Mouse (Mus musculus) neural tube, embryonic 11.5 days (tissue): ENCODE data around the gene Mndal. TPM values are rescaled to one million over a fixed set of nuclear protein-coding genes. Genes with fewer than 3 reads are reported as not detected.
"Not testable (repeated sequence)": the region's sequence is repeated elsewhere in the genome, so short reads cannot be mapped to it uniquely, and the experiment has no call there.

Experiments used
- ATAC-seq: fragments of 200-750 bp; cut with Nextera tagmentation; 2 replicates; pipeline ENCODE4 v1.8.0; 2017; ENCODE audit warnings: moderate number of reproducible peaks, mild to moderate bottlenecking, moderate TSS enrichment, moderate library complexity; ENCODE audit not compliant: insufficient read depth, low FRiP score, low TSS enrichment
- DNase-seq: peaks from one replicate; pipeline ENCODE4 v3.0.0-alpha.2; 2015; ENCODE audit warnings: low spot score
- H3K27ac ChIP-seq: fragments of 300-500 bp; sonication (generic); 2 replicates; pipeline ENCODE4 v1.5.1; 2014; ENCODE audit warnings: low read depth, mild to moderate bottlenecking, low read length
- H3K27me3 ChIP-seq: fragments of 300-500 bp; sonication (generic); 2 replicates; pipeline ENCODE4 v1.6.1; 2014; ENCODE audit warnings: mild to moderate bottlenecking, low read length, mixed read lengths; ENCODE audit not compliant: control insufficient read depth, insufficient read depth
- H3K36me3 ChIP-seq: fragments of 300-500 bp; sonication (generic); 2 replicates; pipeline ENCODE4 v1.6.1; 2014; ENCODE audit warnings: mild to moderate bottlenecking, low read length, moderate library complexity, mixed read lengths; ENCODE audit not compliant: control insufficient read depth, insufficient read depth
- H3K4me1 ChIP-seq: fragments of 300-500 bp; sonication (generic); 2 replicates; pipeline ENCODE4 v1.6.1; 2014; ENCODE audit warnings: low read length, mixed read lengths; ENCODE audit not compliant: control insufficient read depth, insufficient read depth
- H3K4me2 ChIP-seq: fragments of 300-500 bp; sonication (generic); 2 replicates; pipeline ENCODE4 v1.6.1; 2014; ENCODE audit warnings: low read depth, mild to moderate bottlenecking, moderate library complexity
- H3K4me3 ChIP-seq: fragments of 300-500 bp; sonication (generic); 2 replicates; pipeline ENCODE4 v1.5.1; 2014; ENCODE audit warnings: low read depth, low read length
- H3K9ac ChIP-seq: fragments of 300-500 bp; sonication (generic); 2 replicates; pipeline ENCODE4 v1.6.1; 2014; ENCODE audit warnings: mild to moderate bottlenecking, low read length
- H3K9me3 ChIP-seq: fragments of 300-500 bp; sonication (generic); 2 replicates; pipeline ENCODE4 v1.6.1; 2016; ENCODE audit warnings: low read length; ENCODE audit not compliant: control insufficient read depth
- WGBS: fragments of 180-500 bp; shearing (Covaris S2); extraction: QIAGEN DNeasy Blood & Tissue Kit; methylation state at CpG from one replicate; pipeline ENCODE4 v1.1.7; 2014; 5-methylcytosine and 5-hydroxymethylcytosine counted together
- polyA plus RNA-seq: library from polyadenylated mRNA; unstranded; fragments of >200 nt; fragmentation: Nextera tagmentation; extraction: Ambion mirVana; gene quantifications from 2 replicates; pipeline ENCODE4 v1.2.1, GENCODE M21; 2014

Mndal gene
- polyA plus RNA-seq, 1 experiment from 2014 or later = 0.48 TPM

DNA sequence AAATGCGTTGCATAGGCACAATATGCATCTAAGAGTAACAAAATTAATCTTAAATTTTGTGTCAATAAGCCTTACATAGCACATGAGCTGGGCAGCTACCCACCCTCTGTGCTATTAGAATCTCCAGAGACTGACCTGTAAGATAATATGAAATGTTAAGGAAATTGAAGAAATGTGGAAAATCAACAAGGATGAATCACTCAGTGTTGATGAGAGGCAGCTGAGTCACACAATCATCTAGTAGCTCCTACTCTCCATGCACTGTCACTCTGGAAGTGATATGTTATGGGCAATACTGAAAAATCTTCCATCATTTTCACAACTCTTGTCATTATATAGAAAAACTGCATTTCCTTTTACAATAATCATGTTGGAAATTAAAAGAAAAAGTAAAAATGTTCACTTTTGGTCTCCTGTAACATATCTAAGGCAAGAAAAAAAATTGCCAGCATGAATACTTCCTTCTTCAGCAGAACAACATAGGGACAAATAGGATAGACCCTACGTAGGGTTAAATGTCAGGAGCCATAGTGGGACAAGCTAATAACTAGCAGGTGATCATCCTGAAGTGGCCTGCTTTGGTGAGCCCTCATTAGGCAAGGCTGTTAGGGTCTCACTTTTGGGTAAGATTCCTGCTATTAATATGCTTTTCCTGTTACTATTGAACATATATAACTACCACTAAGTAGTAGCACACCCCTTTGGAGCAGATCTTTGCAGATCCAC, 12.9 kb upstream of the Mndal start:
- H3K27ac ChIP-seq = no peak overlapping the region
- H3K4me2 ChIP-seq = no peak overlapping the region
- H3K9ac ChIP-seq = no peak overlapping the region
- no peak overlapping the region for H3K4me3 ChIP-seq
- WGBS = 91% methylated on average over 2 of the region's 2 CpGs
- ATAC-seq (no peak), DNase-seq (no peak)
- no peaks in the 10 kb centered on the region for H3K27me3 ChIP-seq
- H3K4me1 ChIP-seq = no peaks in the 10 kb centered on the region
- H3K9me3 ChIP-seq = no peaks in the 10 kb centered on the region
- no peaks in the 10 kb centered on the region for H3K36me3 ChIP-seq

DNA sequence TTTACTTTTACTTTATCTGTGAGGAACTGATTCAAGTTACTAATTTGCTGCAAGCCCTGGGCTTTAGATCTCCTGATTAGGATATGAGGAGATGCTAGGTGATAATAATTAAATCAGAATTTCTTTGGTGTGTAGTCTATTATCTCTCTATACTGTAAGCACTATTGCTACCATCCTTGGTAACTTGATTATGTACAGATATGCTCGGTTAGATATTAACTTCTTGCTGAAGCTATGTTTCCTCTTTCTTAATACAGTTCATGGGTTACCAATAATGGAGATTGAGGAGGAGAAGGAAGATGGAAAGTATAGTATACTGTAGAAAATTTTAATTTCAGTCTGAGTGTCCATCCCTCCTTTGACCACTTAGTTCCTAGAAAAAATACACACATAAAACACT, 11.3 kb upstream of the Mndal start:
- Histone ChIP-seq H3K4me1 (no peaks in the 10 kb centered on the region), H3K4me2 (no peak overlapping the region), H3K36me3 (no peaks in the 10 kb centered on the region), H3K27me3 (no peaks in the 10 kb centered on the region), H3K27ac (no peak overlapping the region), H3K9ac (no peak overlapping the region), H3K4me3 (no peak overlapping the region), H3K9me3 (no peaks in the 10 kb centered on the region)
- ATAC-seq = no peak
- no peak for DNase-seq
- 84% methylated on average over 1 of the region's 1 CpGs for WGBS

DNA sequence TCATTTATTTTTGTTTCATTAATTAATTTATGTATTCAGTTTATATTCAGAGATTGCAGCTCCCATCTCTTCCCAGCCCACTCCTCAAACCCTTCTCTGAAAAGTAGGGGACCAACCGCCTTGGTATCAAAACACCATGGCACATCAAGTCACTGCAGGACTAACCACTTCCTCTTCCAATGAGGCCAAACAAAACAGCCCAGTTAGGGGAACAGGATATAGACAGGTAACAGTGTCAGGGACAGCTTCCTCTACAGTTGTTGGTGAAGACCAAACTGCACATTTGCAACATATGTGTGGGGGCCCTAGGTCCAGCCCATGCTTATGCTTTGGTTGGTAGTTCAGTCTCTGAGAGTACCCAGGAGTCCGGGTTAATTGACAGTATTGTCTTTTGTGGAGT, 6.8 kb upstream of the Mndal start:
- not testable (repeated sequence) for ATAC-seq, DNase-seq, H3K9ac ChIP-seq, H3K9me3 ChIP-seq, H3K27ac ChIP-seq, H3K4me3 ChIP-seq, H3K4me1 ChIP-seq, H3K4me2 ChIP-seq, H3K36me3 ChIP-seq, H3K27me3 ChIP-seq
- WGBS = 72% methylated on average over 2 of the region's 2 CpGs

DNA sequence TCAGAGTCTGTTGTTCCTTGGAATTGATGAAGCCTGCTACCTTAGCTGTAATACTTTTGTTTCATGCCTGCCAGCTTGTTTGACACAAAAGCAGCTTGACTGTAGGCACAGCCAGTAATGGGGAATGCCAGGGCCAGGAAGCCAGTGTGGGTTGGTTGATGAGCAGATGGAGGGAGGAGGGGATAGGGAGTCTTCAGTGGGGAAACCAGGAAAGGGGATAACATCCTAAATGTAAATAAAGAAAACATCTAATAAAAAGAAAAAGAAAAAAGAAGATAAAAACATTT, 432 bp upstream of the Mndal start:
- H3K4me1 ChIP-seq, ATAC-seq, H3K4me3 ChIP-seq, H3K9ac ChIP-seq, H3K9me3 ChIP-seq, H3K4me2 ChIP-seq, DNase-seq, H3K36me3 ChIP-seq, H3K27me3 ChIP-seq, H3K27ac ChIP-seq: not testable (repeated sequence)

DNA sequence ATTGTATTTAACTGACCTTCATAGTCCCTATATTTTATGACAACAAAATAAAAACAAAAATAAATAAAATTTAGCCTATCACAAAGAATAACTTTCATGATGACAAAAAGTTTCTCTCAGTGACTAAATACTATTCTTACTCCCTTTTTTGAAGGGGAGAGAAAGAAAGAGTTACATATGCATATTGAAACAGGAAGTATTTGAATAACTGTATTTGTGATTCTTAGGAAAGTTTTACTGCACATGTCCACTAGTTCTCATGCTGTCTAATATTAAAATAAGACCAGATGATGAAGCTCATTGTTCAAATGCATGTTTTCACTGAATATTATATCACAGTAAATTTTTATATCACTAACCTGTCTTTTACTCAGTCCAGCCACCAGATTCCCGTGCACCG, 769 bp downstream of the Mndal start:
- not testable (repeated sequence) for H3K27ac ChIP-seq, DNase-seq, H3K27me3 ChIP-seq, H3K4me3 ChIP-seq, ATAC-seq, H3K36me3 ChIP-seq, H3K9me3 ChIP-seq, H3K9ac ChIP-seq, H3K4me2 ChIP-seq, H3K4me1 ChIP-seq
- 88% methylated on average over 2 of the region's 2 CpGs for WGBS

DNA sequence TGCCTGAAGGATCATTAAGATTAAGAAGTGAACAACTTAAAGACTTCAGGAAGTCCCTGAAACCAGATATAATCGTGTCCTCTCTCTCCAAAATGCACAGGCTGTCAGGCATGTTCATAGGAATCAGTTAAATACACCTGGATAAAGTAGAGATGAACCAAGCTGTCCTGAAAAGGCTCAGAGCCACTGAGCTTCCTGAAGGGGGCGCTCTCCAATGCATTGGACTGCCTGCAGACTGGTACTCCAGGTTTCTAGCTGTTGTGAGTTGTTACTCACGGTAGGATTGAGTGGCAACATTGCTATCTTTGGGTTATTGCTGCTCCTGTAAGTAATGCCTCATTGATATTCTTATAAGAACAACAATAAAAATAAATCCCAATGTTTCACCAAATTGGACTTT, 23.0 kb downstream of the Mndal start:
- not testable (repeated sequence) for ATAC-seq, H3K9ac ChIP-seq, H3K36me3 ChIP-seq, H3K9me3 ChIP-seq, H3K27me3 ChIP-seq, H3K4me3 ChIP-seq, H3K4me1 ChIP-seq, H3K27ac ChIP-seq, H3K4me2 ChIP-seq, DNase-seq
- 72% methylated on average over 2 of the region's 3 CpGs for WGBS

DNA sequence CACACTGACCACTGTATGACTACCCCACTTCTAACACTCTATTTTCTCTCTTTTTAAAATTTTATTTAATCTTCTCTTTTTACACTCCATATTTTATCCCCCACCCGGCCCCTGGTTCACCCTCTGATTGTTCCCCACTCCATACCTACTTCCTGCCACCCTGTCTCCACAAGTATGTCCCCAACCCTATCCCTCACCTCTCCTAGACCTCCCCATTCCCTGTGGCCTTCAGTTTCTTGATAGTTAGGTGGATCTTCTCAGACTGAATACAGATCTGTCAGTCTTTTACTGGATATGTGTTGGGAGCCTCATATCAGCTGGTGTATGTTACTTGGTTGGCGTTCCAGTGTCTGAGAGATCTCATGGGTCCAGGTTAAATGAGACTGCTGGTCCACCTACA, 27.7 kb downstream of the Mndal start:
- no peak overlapping the region for H3K4me3 ChIP-seq
- no peak for DNase-seq
- no peak overlapping the region for H3K27ac ChIP-seq
- no peak overlapping the region for H3K9ac ChIP-seq
- H3K4me2 ChIP-seq = no peak overlapping the region
- H3K4me1 ChIP-seq = no peaks in the 10 kb centered on the region
- H3K9me3 ChIP-seq = no peaks in the 10 kb centered on the region
- no peaks in the 10 kb centered on the region for H3K36me3 ChIP-seq
- 88% methylated on average over 2 of the region's 2 CpGs for WGBS
- no peak for ATAC-seq
- no peaks in the 10 kb centered on the region for H3K27me3 ChIP-seq

DNA sequence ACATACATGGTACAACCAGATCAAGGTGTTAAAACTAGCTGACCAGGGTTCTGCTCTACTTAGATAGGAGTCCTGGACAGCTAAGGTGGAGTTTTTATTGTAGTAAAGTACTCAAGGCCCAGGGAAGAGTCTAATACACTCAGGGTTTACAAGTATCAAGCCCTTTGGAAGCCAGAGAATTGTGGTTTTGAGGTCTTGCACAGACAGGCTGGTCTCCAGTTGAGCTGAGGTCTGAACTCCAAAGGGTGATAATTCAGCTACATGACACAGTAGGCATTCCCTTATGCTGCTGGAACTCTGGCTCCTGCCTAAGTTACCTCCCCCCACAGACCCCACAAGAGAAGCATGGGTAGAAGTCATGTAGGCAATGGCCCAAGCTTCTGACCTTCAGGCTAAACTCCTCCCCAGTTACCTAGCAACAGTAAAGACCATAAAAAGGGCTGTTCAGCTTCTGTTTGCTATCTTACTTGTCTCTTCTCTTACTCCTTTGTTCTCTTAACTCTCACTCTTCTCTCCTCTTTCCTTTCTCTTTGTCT, 29.0 kb downstream of the Mndal start:
- not testable (repeated sequence) for H3K9ac ChIP-seq

DNA sequence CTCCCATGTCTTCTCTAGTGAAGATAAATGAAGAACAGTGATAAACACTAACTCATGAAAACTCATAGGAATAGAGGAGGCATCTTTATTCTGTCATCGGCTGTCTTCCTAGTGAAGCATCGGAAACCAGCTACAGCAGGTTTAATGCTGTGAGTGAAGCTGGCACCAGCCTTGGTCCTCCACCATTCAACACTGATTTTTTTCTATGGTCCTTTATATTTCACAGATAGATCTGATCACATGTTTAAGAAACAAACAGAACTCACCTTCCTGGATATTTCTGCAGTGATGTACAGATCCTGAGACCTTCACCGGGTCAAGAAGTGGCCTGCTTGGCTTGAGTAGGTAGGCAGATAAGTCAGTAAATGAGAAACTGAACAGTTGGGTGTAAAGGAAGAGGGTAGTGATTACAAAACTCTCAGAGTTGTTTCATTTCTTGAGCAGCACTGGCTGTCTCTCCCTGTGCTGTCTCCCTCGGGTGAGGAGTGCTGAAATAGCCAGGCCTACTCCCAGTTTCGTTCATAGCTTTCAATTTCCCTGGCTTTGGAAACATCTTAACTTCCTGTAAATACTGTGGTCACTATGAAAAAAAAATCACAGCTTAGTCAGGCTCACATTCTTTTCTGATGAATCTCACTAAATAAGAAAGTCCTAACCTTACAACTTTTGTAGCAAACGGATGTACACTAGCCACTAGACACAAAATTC, 29.6 kb downstream of the Mndal start, which contains the start of gene Ifi211:
TSS of gene Ifi211 (minus strand) at position 499 of the 708 bp plus-strand sequence.
- 91% methylated on average over 6 of the region's 6 CpGs for WGBS
- not testable (repeated sequence) for H3K4me2 ChIP-seq, H3K4me3 ChIP-seq, ATAC-seq, H3K9ac ChIP-seq, H3K4me1 ChIP-seq, H3K36me3 ChIP-seq, H3K27ac ChIP-seq, H3K27me3 ChIP-seq, DNase-seq, H3K9me3 ChIP-seq

More for the DNA sequence above, 29.0 kb downstream of the Mndal start:
- not testable (repeated sequence) for H3K27ac ChIP-seq, H3K9me3 ChIP-seq, H3K4me2 ChIP-seq, H3K4me3 ChIP-seq, ATAC-seq, H3K36me3 ChIP-seq, H3K27me3 ChIP-seq, H3K4me1 ChIP-seq, DNase-seq
